Mouse (Mus musculus): ENCODE results near the gene Gm10300.

GRCm38 (mm10) chr4:132041471-132042332 is 32.8 kb upstream of the Gm10300 start:
- TF ChIP-seq CTCF (IDR thresholded peaks at IDR 0.05; ENCODE audit: control insufficient read depth, insufficient read depth, insufficient read length) (no peak), CEBPB (IDR thresholded peaks at IDR 0.05; ENCODE audit: low read depth) (no peak), MAX (IDR thresholded peaks at IDR 0.05) (no peak), USF1 (IDR thresholded peaks at IDR 0.05; ENCODE audit: low read depth) (no peak)
